Mouse (Mus musculus): ENCODE measurements at regions not wholly inside any gene's neighbourhood (a gene's known extent, or its start where the extent isn't known, plus 50 kb on each side); places are given as distances from the start of the nearest gene placed in this dataset.

GRCm38 (mm10) chr13:113724881-113725837 lies 61.7 kb upstream of the Hspb3 start:
- Histone ChIP-seq H3K79me2 (replicated peaks; ENCODE audit: control insufficient read depth, extremely low read depth, insufficient read depth, poor library complexity, severe bottlenecking) (no peaks in the 10 kb centered on the region), H3K4me1 (ENCODE audit: control insufficient read depth in 1 of 2, insufficient read depth in 2 of 2) (no peaks in the 10 kb centered on the region), H3K27ac (ENCODE audit: insufficient read depth, low read depth) (no peak overlapping the region), H3K36me3 (replicated peaks in 1 of 2; ENCODE audit: control insufficient read depth in 1 of 2, insufficient read depth in 1 of 2, low read length in 1 of 2) (no peaks in the 10 kb centered on the region), H3K4me2 (ENCODE audit: insufficient read depth, low read depth, poor library complexity, severe bottlenecking) (no peak overlapping the region), H3K9ac (ENCODE audit: insufficient read depth, low read depth) (no peak overlapping the region), H3K9me3 (replicated peaks; ENCODE audit: low read length) (no peaks in the 10 kb centered on the region), H3K4me3 (replicated peaks in 1 of 3; ENCODE audit: low read depth in 2 of 3, low read length in 2 of 3, poor library complexity in 1 of 3) (no peak overlapping the region), H3K27me3 (replicated peaks) (no peaks in the 10 kb centered on the region)
- in situ Hi-C loops (cut with MboI; ENCODE audit: low pct_ligation_motif_present, low pct_unique_long_range_greater_than_20kb, low sequenced_read_pairs) (no loop called here), dilution Hi-C loops (cut with MboI; ENCODE audit: extremely low pct_ligation_motif_present, extremely low pct_unique_long_range_greater_than_20kb, low sequenced_read_pairs) (no loop called here)
- no peak for TF ChIP-seq TBP (conservative IDR thresholded peaks at IDR 0.05; ENCODE audit: low read depth, low read length)
- no peak for TF ChIP-seq ELF1 (IDR thresholded peaks at IDR 0.05; ENCODE audit: low read depth, low read length)
- TF ChIP-seq USF1 (IDR thresholded peaks at IDR 0.05; ENCODE audit: low read depth, low read length) = no peak
- TF ChIP-seq MYC (IDR thresholded peaks at IDR 0.05; ENCODE audit: low read depth, low read length) = no peak
- TF ChIP-seq MAX (IDR thresholded peaks at IDR 0.05; ENCODE audit: low read length) = no peak
- TF ChIP-seq POLR2A (IDR thresholded peaks at IDR 0.05; ENCODE audit: low read depth, low read length) = no peak
- TF ChIP-seq RAD21 (IDR thresholded peaks at IDR 0.05; ENCODE audit: low read depth, low read length) = no peak
- no peak for TF ChIP-seq MAFK (IDR thresholded peaks at IDR 0.05; ENCODE audit: insufficient replicate concordance, low read length)
- TF ChIP-seq ZNF384 (IDR thresholded peaks at IDR 0.05; ENCODE audit: low read depth, low read length) = no peak
- no peak for DNase-seq (ENCODE audit: extremely low read depth)

GRCm38 (mm10) chr13:113715231-113715630 lies 51.8 kb upstream of the Hspb3 start:
- TF ChIP-seq ZC3H11A (IDR thresholded peaks at IDR 0.05; ENCODE audit: low read depth, low read length) = no peak
- TF ChIP-seq TCF12 (IDR thresholded peaks at IDR 0.05; ENCODE audit: low read depth, low read length) = no peak
- TF ChIP-seq ZKSCAN1 (IDR thresholded peaks at IDR 0.05; ENCODE audit: borderline replicate concordance, low read depth, low read length) = no peak
- no peak for TF ChIP-seq USF1 (IDR thresholded peaks at IDR 0.05; ENCODE audit: low read depth, low read length)
- TF ChIP-seq MAFK (IDR thresholded peaks at IDR 0.05; ENCODE audit: insufficient replicate concordance, low read length) = no peak
- TF ChIP-seq NELFE (IDR thresholded peaks at IDR 0.05; ENCODE audit: low read depth, low read length) = no peak
- no peak for TF ChIP-seq CHD1 (IDR thresholded peaks at IDR 0.05; ENCODE audit: low read depth, low read length)
- TF ChIP-seq CHD2 (IDR thresholded peaks at IDR 0.05; ENCODE audit: low read length) = no peak
- no peak for TF ChIP-seq SIN3A (IDR thresholded peaks at IDR 0.05; ENCODE audit: low read length)
- no peak for TF ChIP-seq ZMIZ1 (IDR thresholded peaks at IDR 0.05; ENCODE audit: low read depth, low read length)
- no peak for TF ChIP-seq EP300 (IDR thresholded peaks at IDR 0.05; ENCODE audit: low read length)
- H3K27me3 ChIP-seq (replicated peaks) = no peaks in the 10 kb centered on the region
- no peak overlapping the region for H3K4me2 ChIP-seq (ENCODE audit: insufficient read depth, low read depth, poor library complexity, severe bottlenecking)
- dilution Hi-C loops (cut with MboI; ENCODE audit: extremely low pct_ligation_motif_present, extremely low pct_unique_long_range_greater_than_20kb, low sequenced_read_pairs) = no loop called here
- H3K27ac ChIP-seq (ENCODE audit: insufficient read depth, low read depth) = no peak overlapping the region
- H3K9ac ChIP-seq (ENCODE audit: insufficient read depth, low read depth) = no peak overlapping the region
- no peak for DNase-seq (ENCODE audit: extremely low read depth)
- H3K36me3 ChIP-seq (replicated peaks in 1 of 2; ENCODE audit: control insufficient read depth in 1 of 2, insufficient read depth in 1 of 2, low read length in 1 of 2) = no peaks in the 10 kb centered on the region
- peaks cover 3% of the 10 kb centered on the region for H3K9me3 ChIP-seq (replicated peaks; ENCODE audit: low read length)
- no peaks in the 10 kb centered on the region for H3K79me2 ChIP-seq (replicated peaks; ENCODE audit: control insufficient read depth, extremely low read depth, insufficient read depth, poor library complexity, severe bottlenecking)
- H3K4me3 ChIP-seq (replicated peaks in 1 of 3; ENCODE audit: low read depth in 2 of 3, low read length in 2 of 3, poor library complexity in 1 of 3) = no peak overlapping the region
- H3K4me1 ChIP-seq (ENCODE audit: control insufficient read depth in 1 of 2, insufficient read depth in 2 of 2) = peaks cover 0 to 4% of the 10 kb centered on the region in 2 experiments; a peak in 1 of 4 replicates
- in situ Hi-C loops (cut with MboI; ENCODE audit: low pct_ligation_motif_present, low pct_unique_long_range_greater_than_20kb, low sequenced_read_pairs) = no loop called here

All from CH12.LX (cell line).